Mouse (Mus musculus): Measurements from ENCODE around the gene Aqp9.

- TF ChIP-seq POLR2A (IDR thresholded peaks at IDR 0.05; ENCODE audit: extremely low read depth, insufficient read depth, low read length) (no peak), CTCF (IDR thresholded peaks at IDR 0.05; ENCODE audit: extremely low read depth, insufficient read depth, low read length) (no peak)
Measured at GRCm38 (mm10) chr9:71166019-71166705, 2.3 kb downstream of the Aqp9 start.

All from cortical plate, adult 2 months (tissue).